Mouse (Mus musculus) lung, postnatal 36 days (tissue): ENCODE data around the gene Pde4d.

ENCODE experiments used
- DNase-seq: peaks from one replicate; pipeline ENCODE4 v3.0.0; 2022; ENCODE audit warnings: mixed read lengths

Pde4d gene

GRCm38 (mm10) chr13:109318434-109318998 lies 868.8 kb downstream of the Pde4d start:
- no peak for DNase-seq

DNA sequence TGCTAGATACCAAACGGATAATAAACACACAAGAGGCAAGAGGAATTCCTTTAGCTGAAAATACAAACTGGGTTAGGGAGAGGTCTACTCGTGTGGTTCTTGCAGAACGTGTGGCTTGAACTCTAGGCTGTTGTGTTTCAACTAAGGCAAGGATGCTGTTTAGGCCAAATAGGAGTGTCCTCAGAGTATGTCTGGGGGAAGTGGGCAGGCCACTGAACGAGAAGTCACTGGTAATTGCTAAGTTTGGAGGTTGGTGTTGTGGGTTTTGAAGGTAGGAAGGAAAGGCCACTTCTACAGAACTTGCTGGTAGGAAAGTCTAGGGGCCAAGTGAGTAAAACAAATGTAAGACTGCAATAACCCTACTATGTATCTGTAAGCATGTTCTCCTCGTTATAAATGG lies 876.3 kb downstream of the Pde4d start:
- no peak for DNase-seq

- peak; percentile 45 for DNase-seq
These were observed 881.8 kb downstream of the Pde4d start for GRCm38 (mm10) chr13:109331563-109331962.

- no peak for DNase-seq
These were observed 892.2 kb downstream of the Pde4d start for GRCm38 (mm10) chr13:109341902-109342301.

DNA sequence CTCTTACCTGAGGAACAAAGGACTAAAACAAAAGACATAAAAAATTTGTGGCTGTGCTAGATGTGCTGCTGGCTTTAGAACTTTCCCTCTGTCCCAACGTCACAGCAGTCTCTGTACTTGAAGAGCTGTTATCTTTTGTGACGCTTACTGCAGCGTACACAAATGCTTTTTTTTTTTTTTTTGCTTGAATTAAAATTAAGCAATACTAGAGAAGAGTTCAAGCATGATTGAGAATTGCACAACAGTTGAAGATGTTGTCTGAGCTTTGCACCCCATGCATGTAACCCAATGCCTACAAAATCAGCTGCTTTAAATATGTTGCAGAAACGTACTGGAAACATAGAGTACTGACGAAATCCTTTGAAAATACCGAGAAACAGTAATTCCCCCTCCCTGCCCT lies 892.7 kb downstream of the Pde4d start:
- DNase-seq, result no peak

GRCm38 (mm10) chr13:109343596-109343995 lies 893.8 kb downstream of the Pde4d start:
- DNase-seq, result peak; percentile 92

DNA sequence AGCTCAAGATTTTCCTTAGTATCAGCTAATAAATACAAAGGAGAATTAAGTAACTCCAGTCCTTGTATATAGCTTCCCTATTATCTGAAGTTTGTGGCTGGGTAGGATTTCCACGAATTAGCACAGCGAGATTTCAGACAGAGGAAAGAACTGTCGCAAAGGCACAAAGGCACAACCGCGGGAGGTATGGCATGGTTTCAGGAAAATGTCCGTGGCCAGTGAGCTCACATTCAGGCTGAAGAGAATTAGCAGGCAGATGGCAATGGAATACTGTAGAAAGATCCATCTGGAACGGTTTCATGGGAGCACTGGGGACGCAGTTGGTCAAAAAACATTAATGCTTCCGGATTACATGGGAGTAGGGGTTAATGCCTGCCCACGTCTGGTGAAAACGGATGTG lies 898.0 kb downstream of the Pde4d start:
- DNase-seq, result peak; percentile 28

- no peak for DNase-seq
These were observed 898.6 kb downstream of the Pde4d start for GRCm38 (mm10) chr13:109348316-109348715.

- no peak for DNase-seq
These were observed 900.4 kb downstream of the Pde4d start for GRCm38 (mm10) chr13:109350100-109350499.

- no peak for DNase-seq
These were observed 904.3 kb downstream of the Pde4d start for GRCm38 (mm10) chr13:109354017-109354416.

GRCm38 (mm10) chr13:109356252-109356651 lies 906.5 kb downstream of the Pde4d start:
- DNase-seq, result no peak

- no peak for DNase-seq
These were observed 910.2 kb downstream of the Pde4d start for GRCm38 (mm10) chr13:109359994-109360393.

- DNase-seq, result no peak
These were observed 912.6 kb downstream of the Pde4d start for GRCm38 (mm10) chr13:109362340-109362739.

- no peak for DNase-seq
These were observed 924.7 kb downstream of the Pde4d start for GRCm38 (mm10) chr13:109374465-109374864.

- no peak for DNase-seq
These were observed 926.9 kb downstream of the Pde4d start for GRCm38 (mm10) chr13:109376681-109377080.

GRCm38 (mm10) chr13:109380149-109380548 lies 930.4 kb downstream of the Pde4d start:
- DNase-seq, result no peak

DNA sequence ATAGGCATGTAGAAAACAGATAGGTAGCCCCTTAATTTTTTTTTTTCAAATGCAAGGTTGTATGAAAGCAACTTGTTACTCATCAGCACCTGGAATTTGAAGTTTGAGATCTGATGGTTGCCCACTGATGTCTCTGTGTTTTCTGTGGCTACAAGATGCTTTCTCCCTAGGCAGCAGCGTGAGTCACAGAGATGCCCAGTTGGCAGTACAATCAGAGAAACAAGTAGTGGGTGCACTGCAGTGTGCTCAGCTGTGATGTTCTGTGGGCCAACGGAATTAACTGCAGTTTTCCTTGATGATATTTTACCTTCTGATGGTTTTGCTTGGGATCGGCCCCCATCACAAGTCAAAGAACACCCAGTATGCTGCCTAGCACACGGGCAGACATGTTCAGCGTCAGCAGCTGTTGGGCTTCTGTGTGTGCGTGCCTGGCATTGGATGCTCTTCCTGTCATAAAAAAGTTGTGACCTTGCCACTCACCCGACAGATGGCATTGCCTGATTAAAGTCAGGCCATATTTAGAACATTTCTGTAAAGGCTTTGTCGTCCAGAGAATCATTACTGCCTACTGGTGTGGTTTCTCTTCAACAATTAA lies 939.0 kb downstream of the Pde4d start:
- DNase-seq, result no peak

GRCm38 (mm10) chr13:109402396-109402795 lies 952.6 kb downstream of the Pde4d start:
- DNase-seq, result no peak

GRCm38 (mm10) chr13:109402936-109403335 lies 953.2 kb downstream of the Pde4d start:
- no peak for DNase-seq

DNA sequence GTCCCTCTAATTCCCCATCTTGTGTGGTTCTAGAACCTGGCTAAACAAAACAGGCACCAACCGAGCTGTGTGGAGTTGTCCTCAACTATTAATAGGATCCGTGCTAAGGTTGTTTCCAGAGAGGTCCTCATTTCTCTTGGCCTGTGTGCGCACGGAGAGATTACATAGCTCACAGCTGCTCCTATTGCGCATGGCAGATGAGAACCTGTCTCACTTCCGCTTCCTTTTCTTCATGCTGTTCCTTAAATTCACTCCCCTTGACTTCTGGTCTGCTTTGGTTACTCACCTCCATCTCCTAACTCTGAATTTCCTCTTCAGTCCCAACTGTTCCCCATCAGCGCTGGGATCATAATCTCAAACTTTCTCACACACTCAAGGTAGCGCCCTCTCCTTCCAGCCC lies 956.6 kb downstream of the Pde4d start:
- DNase-seq, result peak; percentile 21

DNA sequence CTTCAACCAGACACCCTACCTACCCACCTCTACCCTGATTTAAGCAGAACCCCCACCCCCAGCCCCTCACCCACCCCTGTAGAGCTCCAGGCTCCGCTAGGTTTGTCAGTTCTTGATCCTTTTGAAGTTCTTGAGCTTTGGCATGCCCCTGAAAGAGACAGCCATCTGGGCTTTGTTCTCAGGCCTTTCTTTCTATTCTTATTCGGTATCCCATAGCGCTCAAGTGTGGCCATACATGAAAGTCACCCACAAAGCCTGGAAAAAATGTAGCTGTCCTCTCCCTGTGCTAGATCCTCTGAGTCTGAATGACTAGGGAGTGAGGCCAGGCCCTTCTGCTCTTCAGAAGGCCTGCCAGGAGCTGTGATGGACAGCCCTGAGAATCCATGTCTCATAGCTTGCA lies 957.6 kb downstream of the Pde4d start:
- no peak for DNase-seq

DNA sequence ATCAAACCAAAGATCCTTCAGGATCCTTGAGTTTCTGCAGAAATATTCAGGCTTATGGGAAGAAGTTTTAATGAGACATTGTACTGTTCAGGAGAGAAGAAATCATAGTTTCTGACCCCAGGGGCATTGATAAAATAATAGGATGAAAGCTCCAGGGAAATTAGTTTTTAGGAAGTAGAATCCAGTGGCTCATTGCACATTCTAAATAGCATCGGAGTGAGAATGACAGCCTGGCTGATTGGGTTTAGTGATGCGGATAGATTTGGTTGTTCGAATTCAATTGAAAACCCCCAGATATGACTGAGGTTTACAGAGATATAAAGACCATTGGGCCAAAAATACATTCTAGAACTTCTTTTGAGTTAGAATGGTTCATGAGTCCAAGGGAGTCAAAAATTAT lies 970.7 kb downstream of the Pde4d start:
- no peak for DNase-seq

DNA sequence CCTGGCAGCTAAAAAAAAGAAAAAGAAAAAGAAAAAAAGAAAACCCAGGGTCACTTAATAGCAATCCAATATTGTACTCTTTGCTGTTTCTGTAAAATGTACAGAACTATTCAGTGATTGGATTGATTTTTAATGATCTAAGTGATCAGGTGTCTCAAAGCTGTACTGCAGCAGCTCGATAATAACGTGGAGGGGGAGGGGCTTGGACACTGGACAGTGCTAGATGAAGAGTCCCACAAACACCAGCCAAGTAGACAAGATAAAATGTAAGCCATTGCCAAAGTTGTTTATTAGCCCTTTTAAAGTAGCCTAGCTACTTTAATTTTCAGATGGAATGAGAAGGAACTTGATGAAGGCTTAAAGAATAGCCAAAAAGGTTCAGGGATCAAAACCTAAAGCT lies 975.2 kb downstream of the Pde4d start:
- peak; percentile 28 for DNase-seq

- no peak for DNase-seq
These were observed 975.8 kb downstream of the Pde4d start for GRCm38 (mm10) chr13:109425548-109425947.

- DNase-seq, result no peak
These were observed 976.3 kb downstream of the Pde4d start for GRCm38 (mm10) chr13:109426058-109426457.
